29 mouse cellular contexts compared by ENCODE assay signal in the genomic region with DNA sequence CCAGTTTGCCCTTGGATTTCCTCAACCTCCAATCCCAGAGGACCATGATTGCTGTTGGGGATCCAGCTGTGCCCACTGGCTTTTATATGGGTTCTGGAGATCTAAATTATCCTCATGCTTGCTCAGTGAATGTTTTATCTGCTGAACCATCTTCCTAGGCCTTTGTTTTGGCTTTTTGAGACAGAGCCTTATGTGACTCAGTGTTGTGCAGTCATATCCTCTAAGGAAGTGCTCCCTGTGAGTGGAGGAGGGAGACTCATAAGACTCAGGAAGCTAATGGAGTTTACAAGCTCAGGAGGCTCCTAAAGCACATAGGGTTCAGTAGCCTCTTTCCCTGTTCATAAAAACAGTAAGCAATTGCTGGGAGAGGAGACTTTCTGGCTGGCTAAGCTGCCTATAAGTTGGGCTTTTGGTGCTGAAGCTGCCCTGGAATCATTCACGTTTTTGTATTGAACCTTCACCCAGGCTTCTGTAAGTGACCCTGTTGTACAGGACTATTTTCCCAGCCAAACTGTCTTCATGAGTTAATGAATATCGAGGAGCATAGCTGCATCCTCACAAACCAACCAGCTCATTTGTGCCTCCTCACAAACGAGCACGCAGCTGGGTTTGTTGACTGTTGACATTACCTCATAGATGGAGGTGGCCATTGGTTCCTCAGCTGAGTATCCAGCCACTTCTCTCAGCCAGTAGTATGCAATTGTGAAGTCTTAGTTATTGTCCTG. TPM values are rescaled to one million over a fixed set of nuclear protein-coding genes. Genes with fewer than 3 reads are reported as not detected.
"Had no signal": no experiment of that assay in that cellular context is flagged by ENCODE, and none has a peak within 500 bp of the region (broad histone marks: within the 10 kb centered on the region; RNA-seq: fewer than 3 reads in every experiment).

No protein-coding gene starts in this region.

- H3K4me1 ChIP-seq: lung, embryonic 15.5 days had no signal

- H3K4me2 ChIP-seq: liver, embryonic 11.5 days; lung, embryonic 15.5 days had no signal

- H3K27ac ChIP-seq: left cerebral cortex, adult 2 months; liver, embryonic 14.5 days; lung, embryonic 15.5 days had no signal

- DNase-seq: kidney, postnatal 14 days; layer of hippocampus, postnatal 36 days; lung, adult 18-20 months; lung, postnatal 10 days; lung, postnatal 36 days; midbrain, embryonic 14.5 days; thymus, postnatal 25 days had no signal

- H3K9me3 ChIP-seq: lung, embryonic 15.5 days had no signal

- H3K9ac ChIP-seq: liver, embryonic 14.5 days; lung, embryonic 15.5 days had no signal

- H3K4me3 ChIP-seq: left cerebral cortex, adult 2 months; lung, embryonic 15.5 days had no signal

- ATAC-seq: hindbrain, embryonic 16.5 days; inflammation-experienced regulatory T-cells, adult 6 months; intestine, embryonic 16.5 days had no signal

- H3K27me3 ChIP-seq: lung, embryonic 15.5 days had no signal

RNA-seq across cellular contexts. Expression of a gene that starts 4.6 kb away (rescaled TPM):
- total RNA-seq: layer of hippocampus, adult 8-10 months; layer of hippocampus, postnatal 10 days; layer of hippocampus, postnatal 36 days; left cerebral cortex, adult 2 months; left cerebral cortex, postnatal 10 days; left cerebral cortex, postnatal 36 days; midbrain, postnatal 0 days had no signal
- polyA plus RNA-seq: inflammation-experienced regulatory T-cells, adult 6 months; intestine, embryonic 16.5 days; kidney, embryonic 16.5 days; limb, embryonic 14.5 days; liver, embryonic 14.5 days; midbrain, postnatal 0 days; neural tube, embryonic 11.5 days; small intestine, adult 2 months; spleen, adult 2 months; stomach, embryonic 16.5 days; thymus, postnatal 0 days had no signal

RNA-seq across cellular contexts. Expression of a gene that starts 44.3 kb away (rescaled TPM):
- total RNA-seq: layer of hippocampus, adult 8-10 months; layer of hippocampus, postnatal 10 days; layer of hippocampus, postnatal 36 days; left cerebral cortex, adult 2 months; left cerebral cortex, postnatal 10 days; left cerebral cortex, postnatal 36 days; midbrain, postnatal 0 days had no signal
- polyA plus RNA-seq: hindbrain, embryonic 16.5 days; inflammation-experienced regulatory T-cells, adult 6 months; intestine, embryonic 16.5 days; kidney, embryonic 16.5 days; limb, embryonic 11.5 days; limb, embryonic 14.5 days; liver, embryonic 11.5 days; liver, embryonic 14.5 days; lung, embryonic 15.5 days; midbrain, embryonic 14.5 days; midbrain, postnatal 0 days; neural tube, embryonic 11.5 days; neural tube, embryonic 14.5 days; small intestine, adult 2 months; spleen, adult 2 months; stomach, embryonic 16.5 days; testis, adult 2 months had no signal
